Mouse (Mus musculus): ENCODE results near the gene Rab21. TPM values are rescaled to one million over a fixed set of nuclear protein-coding genes. Genes with fewer than 3 reads are reported as not detected.
A peak's percentile ranks its signal among the peaks of the same experiment; 100 is the strongest.

Gene Rab21
- polyA plus RNA-seq, 1 experiment from 2014 or later, result 1.8 TPM

- no peak overlapping the region for H3K4me3 ChIP-seq (ENCODE audit: low read depth, low read length)
- no peaks in the 10 kb centered on the region for H3K27me3 ChIP-seq (ENCODE audit: control insufficient read depth, insufficient read depth, low read depth, low read length)
- 81% methylated on average over 10 of the region's 10 CpGs for WGBS (ENCODE audit: insufficient replicate concordance)
- no peaks in the 10 kb centered on the region for H3K9me3 ChIP-seq (replicated peaks; ENCODE audit: control insufficient read depth, low read length)
- no peak overlapping the region for H3K27ac ChIP-seq (ENCODE audit: low read length)
- no peak overlapping the region for H3K4me2 ChIP-seq (ENCODE audit: low read depth, low read length)
- peaks cover 3% of the 10 kb centered on the region for H3K36me3 ChIP-seq (ENCODE audit: control insufficient read depth, insufficient read depth)
- no peaks in the 10 kb centered on the region for H3K4me1 ChIP-seq (ENCODE audit: control insufficient read depth, low read depth, low read length)
- H3K9ac ChIP-seq (ENCODE audit: low read depth, low read length), result no peak overlapping the region
- no peak for ATAC-seq (ENCODE audit: low read depth)
Observed at GRCm38 (mm10) chr10:115281381-115281780, 34.0 kb downstream of the Rab21 start.

- 50% methylated on average over 5 of the region's 5 CpGs for WGBS (ENCODE audit: insufficient replicate concordance)
- no peak for ATAC-seq (ENCODE audit: low read depth)
- no peak overlapping the region for H3K27ac ChIP-seq (ENCODE audit: low read length)
- H3K4me3 ChIP-seq (ENCODE audit: low read depth, low read length), result no peak overlapping the region
- H3K9ac ChIP-seq (ENCODE audit: low read depth, low read length), result no peak overlapping the region
- no peaks in the 10 kb centered on the region for H3K27me3 ChIP-seq (ENCODE audit: control insufficient read depth, insufficient read depth, low read depth, low read length)
- no peaks in the 10 kb centered on the region for H3K4me1 ChIP-seq (ENCODE audit: control insufficient read depth, low read depth, low read length)
- H3K4me2 ChIP-seq (ENCODE audit: low read depth, low read length), result no peak overlapping the region
- no peaks in the 10 kb centered on the region for H3K9me3 ChIP-seq (replicated peaks; ENCODE audit: control insufficient read depth, low read length)
- no peaks in the 10 kb centered on the region for H3K36me3 ChIP-seq (ENCODE audit: control insufficient read depth, insufficient read depth)
Observed at GRCm38 (mm10) chr10:115271649-115272048, 43.7 kb downstream of the Rab21 start.

GRCm38 (mm10) chr10:115270612-115271390, 44.6 kb downstream of the Rab21 start:
- Histone ChIP-seq H3K9ac (ENCODE audit: low read depth, low read length) (no peak overlapping the region), H3K4me1 (ENCODE audit: control insufficient read depth, low read depth, low read length) (no peaks in the 10 kb centered on the region), H3K27ac (ENCODE audit: low read length) (no peak overlapping the region), H3K9me3 (replicated peaks; ENCODE audit: control insufficient read depth, low read length) (no peaks in the 10 kb centered on the region), H3K4me2 (ENCODE audit: low read depth, low read length) (no peak overlapping the region), H3K27me3 (ENCODE audit: control insufficient read depth, insufficient read depth, low read depth, low read length) (no peaks in the 10 kb centered on the region), H3K36me3 (ENCODE audit: control insufficient read depth, insufficient read depth) (no peaks in the 10 kb centered on the region), H3K4me3 (ENCODE audit: low read depth, low read length) (no peak overlapping the region)
- ATAC-seq (ENCODE audit: low read depth), result no peak
- WGBS (ENCODE audit: insufficient replicate concordance), result 70% methylated on average over 12 of the region's 12 CpGs

GRCm38 (mm10) chr10:115262926-115263562, 52.4 kb downstream of the Rab21 start:
- ATAC-seq (ENCODE audit: low read depth), result peak; percentile 59
- no peak overlapping the region for H3K9ac ChIP-seq (ENCODE audit: low read depth, low read length)
- WGBS (ENCODE audit: insufficient replicate concordance), result 42% methylated on average over 5 of the region's 5 CpGs
- H3K27me3 ChIP-seq (ENCODE audit: control insufficient read depth, insufficient read depth, low read depth, low read length), result no peaks in the 10 kb centered on the region
- no peak overlapping the region for H3K4me2 ChIP-seq (ENCODE audit: low read depth, low read length)
- no peaks in the 10 kb centered on the region for H3K4me1 ChIP-seq (ENCODE audit: control insufficient read depth, low read depth, low read length)
- 0 out of 2 replicates have a peak overlapping the region, but pooled peaks have one; percentile 28 for H3K4me3 ChIP-seq (ENCODE audit: low read depth, low read length)
- H3K36me3 ChIP-seq (ENCODE audit: control insufficient read depth, insufficient read depth), result no peaks in the 10 kb centered on the region
- 0 out of 2 replicates have a peak overlapping the region, but pooled peaks have one; percentile 51 for H3K27ac ChIP-seq (ENCODE audit: low read length)
- H3K9me3 ChIP-seq (replicated peaks; ENCODE audit: control insufficient read depth, low read length), result no peaks in the 10 kb centered on the region; the same call in 1 of the 2 replicates

- ATAC-seq (ENCODE audit: low read depth), result peak; percentile 57; the same call in 1 of the 2 replicates
Observed at GRCm38 (mm10) chr10:115262261-115262660, 53.1 kb downstream of the Rab21 start.

GRCm38 (mm10) chr10:115261428-115261827, 54.0 kb downstream of the Rab21 start:
- Histone ChIP-seq H3K4me2 (ENCODE audit: low read depth, low read length) (no peak overlapping the region), H3K36me3 (ENCODE audit: control insufficient read depth, insufficient read depth) (no peaks in the 10 kb centered on the region), H3K27ac (ENCODE audit: low read length) (no peak overlapping the region), H3K4me3 (ENCODE audit: low read depth, low read length) (no peak overlapping the region), H3K9ac (ENCODE audit: low read depth, low read length) (no peak overlapping the region), H3K4me1 (ENCODE audit: control insufficient read depth, low read depth, low read length) (no peaks in the 10 kb centered on the region), H3K27me3 (ENCODE audit: control insufficient read depth, insufficient read depth, low read depth, low read length) (no peaks in the 10 kb centered on the region), H3K9me3 (replicated peaks; ENCODE audit: control insufficient read depth, low read length) (no peaks in the 10 kb centered on the region; the same call in 1 of the 2 replicates)
- 64% methylated on average over 3 of the region's 3 CpGs for WGBS (ENCODE audit: insufficient replicate concordance)
- ATAC-seq (ENCODE audit: low read depth), result no peak

More at GRCm38 (mm10) chr10:115262261-115262660, 53.1 kb downstream of the Rab21 start:
- no peaks in the 10 kb centered on the region for H3K27me3 ChIP-seq (ENCODE audit: control insufficient read depth, insufficient read depth, low read depth, low read length)
- H3K4me2 ChIP-seq (ENCODE audit: low read depth, low read length), result no peak overlapping the region
- H3K36me3 ChIP-seq (ENCODE audit: control insufficient read depth, insufficient read depth), result no peaks in the 10 kb centered on the region
- no peak overlapping the region for H3K27ac ChIP-seq (ENCODE audit: low read length)
- 71% methylated on average over 2 of the region's 2 CpGs for WGBS (ENCODE audit: insufficient replicate concordance)
- H3K4me3 ChIP-seq (ENCODE audit: low read depth, low read length), result no peak overlapping the region
- no peaks in the 10 kb centered on the region for H3K4me1 ChIP-seq (ENCODE audit: control insufficient read depth, low read depth, low read length)
- no peak overlapping the region for H3K9ac ChIP-seq (ENCODE audit: low read depth, low read length)
- no peaks in the 10 kb centered on the region; the same call in 1 of the 2 replicates for H3K9me3 ChIP-seq (replicated peaks; ENCODE audit: control insufficient read depth, low read length)

- Histone ChIP-seq H3K4me3 (ENCODE audit: low read depth, low read length) (no peak overlapping the region), H3K9ac (ENCODE audit: low read depth, low read length) (no peak overlapping the region), H3K4me1 (ENCODE audit: control insufficient read depth, low read depth, low read length) (peaks cover 7% of the 10 kb centered on the region), H3K36me3 (ENCODE audit: control insufficient read depth, insufficient read depth) (no peaks in the 10 kb centered on the region), H3K27me3 (ENCODE audit: control insufficient read depth, insufficient read depth, low read depth, low read length) (no peaks in the 10 kb centered on the region), H3K4me2 (ENCODE audit: low read depth, low read length) (no peak overlapping the region), H3K9me3 (replicated peaks; ENCODE audit: control insufficient read depth, low read length) (no peaks in the 10 kb centered on the region; the same call in 1 of the 2 replicates), H3K27ac (ENCODE audit: low read length) (no peak overlapping the region)
- no peak for ATAC-seq (ENCODE audit: low read depth)
- WGBS (ENCODE audit: insufficient replicate concordance), result 52% methylated on average over 5 of the region's 5 CpGs
Observed at GRCm38 (mm10) chr10:115256162-115256561, 59.2 kb downstream of the Rab21 start.

- no peaks in the 10 kb centered on the region for H3K27me3 ChIP-seq (ENCODE audit: control insufficient read depth, insufficient read depth, low read depth, low read length)
- no peaks in the 10 kb centered on the region for H3K9me3 ChIP-seq (replicated peaks; ENCODE audit: control insufficient read depth, low read length)
- H3K36me3 ChIP-seq (ENCODE audit: control insufficient read depth, insufficient read depth), result no peaks in the 10 kb centered on the region
- ATAC-seq (ENCODE audit: low read depth), result no peak
- H3K9ac ChIP-seq (ENCODE audit: low read depth, low read length), result no peak overlapping the region
- H3K27ac ChIP-seq (ENCODE audit: low read length), result no peak overlapping the region
- no peak overlapping the region for H3K4me2 ChIP-seq (ENCODE audit: low read depth, low read length)
- peaks cover 18% of the 10 kb centered on the region for H3K4me1 ChIP-seq (ENCODE audit: control insufficient read depth, low read depth, low read length)
- WGBS (ENCODE audit: insufficient replicate concordance), result 35% methylated on average over 3 of the region's 3 CpGs
- no peak overlapping the region for H3K4me3 ChIP-seq (ENCODE audit: low read depth, low read length)
Observed at GRCm38 (mm10) chr10:115253521-115253920, 61.9 kb downstream of the Rab21 start.

- Histone ChIP-seq H3K36me3 (ENCODE audit: control insufficient read depth, insufficient read depth) (no peaks in the 10 kb centered on the region), H3K4me2 (ENCODE audit: low read depth, low read length) (peak overlapping the region; percentile 93), H3K27ac (ENCODE audit: low read length) (peak overlapping the region; percentile 87), H3K4me1 (ENCODE audit: control insufficient read depth, low read depth, low read length) (peaks cover 29% of the 10 kb centered on the region), H3K9ac (ENCODE audit: low read depth, low read length) (peak overlapping the region; percentile 61), H3K27me3 (ENCODE audit: control insufficient read depth, insufficient read depth, low read depth, low read length) (no peaks in the 10 kb centered on the region), H3K9me3 (replicated peaks; ENCODE audit: control insufficient read depth, low read length) (no peaks in the 10 kb centered on the region), H3K4me3 (ENCODE audit: low read depth, low read length) (peak overlapping the region; percentile 94)
- ATAC-seq (ENCODE audit: low read depth), result peak; percentile 8; the same call in 1 of the 2 replicates
- WGBS (ENCODE audit: insufficient replicate concordance), result 2% methylated on average over 10 of the region's 10 CpGs
Observed at GRCm38 (mm10) chr10:115252321-115252757, 63.1 kb downstream of the Rab21 start.

Measured in liver, embryonic 16.5 days (tissue).